Mouse (Mus musculus) heart, adult 2 months (tissue): ENCODE results near the gene Mnt.

ENCODE experiments used
- CTCF ChIP-seq: fragments of 200-600 bp; IDR thresholded peaks from 2 replicates; pipeline ENCODE4 v1.8.1; 2022; ENCODE audit warnings: antibody characterized with exemption, mild to moderate bottlenecking, moderate library complexity
- POLR2A ChIP-seq: fragments of 200-500 bp; IDR thresholded peaks from 2 replicates; pipeline ENCODE4 v1.6.1; 2011; ENCODE audit warnings: mild to moderate bottlenecking, low read depth, low read length, control low read depth; ENCODE audit not compliant: insufficient read depth

DNA sequence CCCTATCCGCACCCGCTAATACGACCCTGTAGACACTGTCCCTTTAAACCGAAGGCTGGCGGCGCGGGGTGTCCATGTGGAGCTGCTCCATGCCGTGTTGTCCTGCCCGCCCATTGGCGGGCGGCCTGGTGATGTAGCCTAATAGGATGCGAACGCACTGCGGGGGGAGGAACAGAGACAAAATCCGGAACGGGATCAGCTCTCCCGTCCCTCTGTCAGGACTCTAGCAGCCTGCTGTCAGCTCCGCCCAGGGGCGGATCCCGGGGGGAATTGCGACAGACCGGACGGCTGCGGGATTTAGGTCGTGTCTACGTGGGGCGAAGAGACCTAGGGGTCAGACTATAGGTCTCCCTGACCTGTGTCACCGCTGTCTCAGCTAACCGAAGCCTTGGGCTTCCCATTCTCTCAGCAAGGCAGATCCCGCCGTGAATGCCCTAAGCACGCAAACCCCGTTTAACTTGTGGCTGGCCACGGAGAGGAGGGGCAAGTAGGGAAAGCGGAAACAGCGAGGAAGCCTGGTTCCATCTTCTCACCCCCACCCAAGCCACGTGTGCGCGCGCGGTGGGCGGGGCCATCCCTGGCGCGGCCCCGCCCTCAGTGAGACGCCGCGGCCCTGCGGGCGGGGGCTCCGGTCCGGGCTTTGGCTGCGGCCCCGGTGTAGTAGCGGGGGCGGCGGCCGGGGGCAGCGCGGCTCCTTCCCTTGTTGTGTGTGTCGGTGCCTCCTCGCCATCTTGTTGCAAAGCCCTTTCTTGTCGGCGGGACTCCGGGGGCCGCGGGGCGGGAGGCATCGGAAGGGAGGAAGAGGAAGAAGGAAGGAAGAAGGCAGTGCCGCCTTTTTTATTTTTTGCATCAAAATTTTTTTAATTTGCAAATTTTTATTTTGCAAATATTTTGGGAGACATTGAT lies at the start of gene Mnt:
- TF ChIP-seq CTCF (peak; percentile 36), POLR2A (peak; percentile 79)
